Mouse (Mus musculus) MEL (cell line): ENCODE data around the gene Gpr45. TPM values are rescaled to one million over a fixed set of nuclear protein-coding genes. Genes with fewer than 3 reads are reported as not detected.

Experiments used
- DNase-seq: peaks from one replicate; pipeline ENCODE4 v3.0.0; 2011; ENCODE audit warnings: low read depth, low spot score
- H3K27ac ChIP-seq: 2 replicates; pipeline ENCODE4 v1.5.1; 2012; ENCODE audit warnings: low read depth, mild to moderate bottlenecking, control low read depth, low read length, moderate library complexity; ENCODE audit not compliant: control insufficient read depth
- H3K27me3 ChIP-seq, 2 experiments: fragments of 150-350 bp in 1 of 2; sonication (generic) in 1 of 2; 2 replicates each; pipeline ENCODE4 v1.6.1; 2012; ENCODE audit warnings: low read length in 2 of 2, mild to moderate bottlenecking in 2 of 2, improper control_type of control experiment in 1 of 2, moderate library complexity in 1 of 2; ENCODE audit not compliant: insufficient read depth in 2 of 2, control insufficient read depth in 1 of 2
- H3K36me3 ChIP-seq, 2 experiments: 2 replicates each; pipeline ENCODE4 v1.6.1; 2012 to 2014; ENCODE audit warnings: low read length in 2 of 2, improper control_type of control experiment in 1 of 2, inconsistent platforms in 1 of 2, mild to moderate bottlenecking in 1 of 2; ENCODE audit not compliant: insufficient read depth in 2 of 2, control insufficient read depth in 1 of 2
- H3K4me1 ChIP-seq, 2 experiments: fragments of 150-350 bp in 1 of 2; sonication (generic) in 1 of 2; 2 replicates each; pipeline ENCODE4 v1.6.1; 2012; ENCODE audit warnings: low read length in 2 of 2, improper control_type of control experiment in 1 of 2, mild to moderate bottlenecking in 1 of 2; ENCODE audit not compliant: insufficient read depth in 2 of 2, control insufficient read depth in 1 of 2
- H3K4me3 ChIP-seq, 2 experiments: fragments of 150-350 bp in 1 of 2; sonication (generic) in 1 of 2; 2 replicates each; pipeline ENCODE4 v1.5.1; 2012; ENCODE audit warnings: low read depth in 2 of 2, low read length in 2 of 2, mild to moderate bottlenecking in 2 of 2, moderate library complexity in 2 of 2, control low read depth in 1 of 2, improper control_type of control experiment in 1 of 2; ENCODE audit not compliant: control insufficient read depth in 1 of 2, insufficient read depth in 1 of 2
- H3K79me2 ChIP-seq: 2 replicates; pipeline ENCODE4 v1.6.1; 2012; ENCODE audit warnings: mild to moderate bottlenecking, low read length, moderate library complexity; ENCODE audit not compliant: control insufficient read depth, poor library complexity, insufficient read depth
- H3K9ac ChIP-seq: 2 replicates; pipeline ENCODE4 v1.6.1; 2012; ENCODE audit warnings: low read depth, mild to moderate bottlenecking, control low read depth, low read length, moderate library complexity; ENCODE audit not compliant: control insufficient read depth, poor library complexity, severe bottlenecking
- H3K9me3 ChIP-seq: fragments of 150-350 bp; sonication (generic); replicated peaks from 2 replicates; pipeline ENCODE4 v1.6.1; 2012; ENCODE audit warnings: mild to moderate bottlenecking, low read length, improper control_type of control experiment, moderate library complexity; ENCODE audit not compliant: insufficient read depth
- BHLHE40 ChIP-seq: IDR thresholded peaks from 2 replicates; pipeline ENCODE4 v1.6.1; 2012; ENCODE audit warnings: low read depth, mild to moderate bottlenecking, inconsistent platforms, low read length, improper control_type of control experiment, borderline replicate concordance
- ELF1 ChIP-seq: IDR thresholded peaks from 2 replicates; pipeline ENCODE4 v1.6.1; 2014; ENCODE audit warnings: low read depth, mild to moderate bottlenecking, inconsistent platforms, low read length, improper control_type of control experiment, moderate library complexity
- HCFC1 ChIP-seq: IDR thresholded peaks from 2 replicates; pipeline ENCODE4 v1.6.1; 2012; ENCODE audit warnings: low read depth, mild to moderate bottlenecking, inconsistent platforms, low read length, improper control_type of control experiment, moderate library complexity
- KAT2A ChIP-seq: conservative IDR thresholded peaks from 2 replicates; pipeline ENCODE4 v1.6.1; 2012; ENCODE audit warnings: low read depth, low read length, improper control_type of control experiment, inconsistent platforms
- MAX ChIP-seq: IDR thresholded peaks from 2 replicates; pipeline ENCODE4 v1.6.1; 2011; ENCODE audit warnings: low read length, improper control_type of control experiment
- MAZ ChIP-seq: IDR thresholded peaks from 2 replicates; pipeline ENCODE4 v1.6.1; 2012; ENCODE audit warnings: low read depth, mild to moderate bottlenecking, inconsistent platforms, low read length, improper control_type of control experiment
- MEF2A ChIP-seq: IDR thresholded peaks from 2 replicates; pipeline ENCODE4 v1.6.1; 2014; ENCODE audit warnings: low read depth, mild to moderate bottlenecking, inconsistent platforms, low read length, improper control_type of control experiment; ENCODE audit not compliant: poor library complexity, insufficient replicate concordance, severe bottlenecking; ENCODE audit errors: extremely low read depth
- MYB ChIP-seq: IDR thresholded peaks from 2 replicates; pipeline ENCODE4 v1.6.1; 2011; ENCODE audit warnings: mild to moderate bottlenecking, low read depth, low read length, improper control_type of control experiment
- NELFE ChIP-seq: IDR thresholded peaks from 2 replicates; pipeline ENCODE4 v1.6.1; 2011; ENCODE audit warnings: low read depth, low read length, improper control_type of control experiment
- POLR2AphosphoS2 ChIP-seq: IDR thresholded peaks from 2 replicates; pipeline ENCODE4 v1.6.1; 2011; ENCODE audit warnings: low read length, improper control_type of control experiment
- POLR2AphosphoS5 ChIP-seq: IDR thresholded peaks from 2 replicates; pipeline ENCODE4 v1.6.1; 2012; ENCODE audit warnings: low read depth, borderline replicate concordance, mild to moderate bottlenecking, inconsistent platforms, low read length, moderate library complexity, mixed read lengths
- RAD21 ChIP-seq: IDR thresholded peaks from 2 replicates; pipeline ENCODE4 v1.6.1; 2011; ENCODE audit warnings: mild to moderate bottlenecking, low read depth, low read length, improper control_type of control experiment
- RCOR1 ChIP-seq: IDR thresholded peaks from 2 replicates; pipeline ENCODE4 v1.6.1; 2012; ENCODE audit warnings: low read depth, mild to moderate bottlenecking, inconsistent platforms, low read length, improper control_type of control experiment
- SIN3A ChIP-seq: IDR thresholded peaks from 2 replicates; pipeline ENCODE4 v1.6.1; 2012; ENCODE audit warnings: low read length, improper control_type of control experiment, inconsistent platforms
- ZNF384 ChIP-seq: IDR thresholded peaks from 2 replicates; pipeline ENCODE4 v1.6.1; 2012; ENCODE audit warnings: low read depth, mild to moderate bottlenecking, inconsistent platforms, low read length, improper control_type of control experiment
- polyA plus RNA-seq, 2 experiments: library from polyadenylated mRNA; stranded (reverse) in 1 of 2; unstranded in 1 of 2; fragments of >175 nt in 1 of 2; fragments of >200 nt in 1 of 2; gene quantifications; 2 replicates each; pipeline versions ENCODE4 v1.2.1 to v1.2.4; 2012; ENCODE audit warnings: low replicate concordance in 2 of 2, low read depth in 1 of 2; ENCODE audit not compliant: insufficient read length in 2 of 2, insufficient read depth in 1 of 2, missing spikeins in 1 of 2
- total RNA-seq: library from RNA; depleted of rRNA; stranded (reverse); fragments of 300-350 nt; gene quantifications from 2 replicates; pipeline ENCODE4 v1.2.3, GENCODE M21; 2012

Gene Gpr45
- total and polyA plus RNA-seq, 3 experiments = not detected

DNA sequence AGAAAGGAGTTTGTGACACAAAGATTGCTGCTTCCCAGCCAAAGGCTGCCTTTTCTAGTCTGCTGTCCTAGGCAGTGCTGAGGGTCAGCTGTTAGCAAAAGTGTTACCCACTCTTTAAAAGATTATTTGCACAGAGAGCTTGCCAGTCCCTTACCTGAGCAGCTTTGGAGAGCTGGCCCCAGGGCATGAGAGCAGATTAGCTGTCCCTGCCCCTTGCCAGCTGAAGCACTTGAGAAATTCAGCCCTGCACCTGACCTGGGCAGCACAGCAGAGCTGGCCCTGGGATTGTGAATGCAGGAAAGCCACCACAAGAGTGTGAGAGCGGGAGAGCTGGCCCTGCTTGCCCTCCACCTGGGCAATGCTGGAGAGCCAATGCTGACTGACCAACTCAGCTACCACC, 19.1 kb upstream of the Gpr45 start:
- no peak overlapping the region for H3K4me3 ChIP-seq
- TF ChIP-seq MAZ = no peak
- no peak for TF ChIP-seq POLR2AphosphoS2
- no peak for TF ChIP-seq ELF1
- TF ChIP-seq MAX = no peak
- H3K36me3 ChIP-seq = no peaks in the 10 kb centered on the region
- DNase-seq = no peak
- H3K79me2 ChIP-seq = no peaks in the 10 kb centered on the region
- no peaks in the 10 kb centered on the region for H3K9me3 ChIP-seq
- no peak overlapping the region for H3K27ac ChIP-seq
- no peaks in the 10 kb centered on the region for H3K4me1 ChIP-seq
- H3K9ac ChIP-seq = no peak overlapping the region
- peaks cover 0 to 2% of the 10 kb centered on the region in 2 experiments; a peak in 2 of 4 replicates for H3K27me3 ChIP-seq

DNA sequence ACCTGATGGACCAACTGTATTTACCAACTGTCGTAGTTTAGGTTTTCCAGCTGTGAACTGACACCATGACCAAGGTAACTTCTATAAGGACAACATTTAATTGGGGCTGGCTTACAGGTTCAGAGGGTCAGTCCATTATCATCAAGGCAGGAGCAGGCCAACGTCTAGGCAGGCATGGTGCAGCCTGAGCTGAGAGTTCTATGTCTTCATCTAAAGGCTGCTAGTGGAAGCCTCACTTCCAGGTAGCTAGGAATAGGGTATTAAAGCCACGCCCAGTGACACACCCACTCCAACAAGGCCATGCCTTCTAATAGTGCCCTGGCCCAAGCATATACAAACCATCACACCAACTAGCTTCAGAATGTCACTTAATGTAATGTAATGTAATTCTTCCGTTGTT, 4.2 kb upstream of the Gpr45 start:
- H3K4me3 ChIP-seq = no peak overlapping the region

DNA sequence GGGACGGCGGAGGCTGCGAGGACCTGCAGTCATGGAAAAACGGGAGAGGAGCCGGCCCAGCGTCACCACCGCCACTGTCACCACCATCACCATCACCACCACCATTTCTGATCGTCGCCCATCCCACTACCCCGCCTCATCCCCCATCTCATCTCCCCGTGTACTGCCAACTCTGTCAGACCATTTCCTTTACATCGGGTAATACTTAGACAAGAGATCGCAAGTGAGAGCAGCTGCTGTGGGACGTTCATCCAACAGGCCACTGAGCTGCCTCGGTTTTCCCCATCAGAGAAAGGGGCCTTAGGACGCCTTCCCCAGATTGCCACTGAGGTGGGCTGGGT, 780 bp downstream of the Gpr45 start:
- Histone ChIP-seq H3K36me3 (no peaks in the 10 kb centered on the region), H3K4me1 (no peaks in the 10 kb centered on the region), H3K9me3 (no peaks in the 10 kb centered on the region), H3K79me2 (no peaks in the 10 kb centered on the region), H3K4me3 (no peak overlapping the region), H3K9ac (no peak overlapping the region), H3K27me3 (no peaks in the 10 kb centered on the region), H3K27ac (no peak overlapping the region)
- no peak for DNase-seq
- TF ChIP-seq ELF1 = no peak
- no peak for TF ChIP-seq MEF2A
- no peak for TF ChIP-seq MAX

More for the DNA sequence above, 4.2 kb upstream of the Gpr45 start:
- Histone ChIP-seq H3K27me3 (no peaks in the 10 kb centered on the region), H3K4me1 (no peaks in the 10 kb centered on the region), H3K27ac (no peak overlapping the region), H3K36me3 (no peaks in the 10 kb centered on the region), H3K9me3 (no peaks in the 10 kb centered on the region), H3K79me2 (no peaks in the 10 kb centered on the region), H3K9ac (no peak overlapping the region)
- no peak for DNase-seq
- TF ChIP-seq POLR2AphosphoS2 (no peak), RAD21 (no peak), SIN3A (no peak), MYB (no peak), HCFC1 (no peak), ELF1 (no peak), NELFE (no peak), RCOR1 (no peak), KAT2A (no peak), POLR2AphosphoS5 (no peak), ZNF384 (no peak), BHLHE40 (no peak)
